Mouse (Mus musculus) kidney, adult 2 months (tissue): Measurements from ENCODE around the gene Gdi1.

Experiments
- CTCF ChIP-seq: fragments of 200-500 bp; conservative IDR thresholded peaks from 2 replicates; pipeline ENCODE4 v1.5.1; 2011; ENCODE audit warnings: low read depth, mild to moderate bottlenecking, control low read depth, low read length, moderate library complexity, mixed read lengths; ENCODE audit not compliant: insufficient read depth, insufficient read length
- POLR2A ChIP-seq: fragments of 200-500 bp; IDR thresholded peaks from one replicate; pipeline ENCODE4 v1.6.1; 2011; ENCODE audit warnings: low read depth, low read length, control low read depth

- TF ChIP-seq CTCF = no peak
- no peak for TF ChIP-seq POLR2A
Observed at GRCm38 (mm10) chrX:74329215-74329671, 24.4 kb downstream of the Gdi1 start.
